Mouse (Mus musculus): ENCODE results near the gene Adprm. TPM values are rescaled to one million over a fixed set of nuclear protein-coding genes. Genes with fewer than 3 reads are reported as not detected.

The Adprm gene
- polyA plus RNA-seq, 1 experiment from 2014 or later: 27.0 TPM

DNA sequence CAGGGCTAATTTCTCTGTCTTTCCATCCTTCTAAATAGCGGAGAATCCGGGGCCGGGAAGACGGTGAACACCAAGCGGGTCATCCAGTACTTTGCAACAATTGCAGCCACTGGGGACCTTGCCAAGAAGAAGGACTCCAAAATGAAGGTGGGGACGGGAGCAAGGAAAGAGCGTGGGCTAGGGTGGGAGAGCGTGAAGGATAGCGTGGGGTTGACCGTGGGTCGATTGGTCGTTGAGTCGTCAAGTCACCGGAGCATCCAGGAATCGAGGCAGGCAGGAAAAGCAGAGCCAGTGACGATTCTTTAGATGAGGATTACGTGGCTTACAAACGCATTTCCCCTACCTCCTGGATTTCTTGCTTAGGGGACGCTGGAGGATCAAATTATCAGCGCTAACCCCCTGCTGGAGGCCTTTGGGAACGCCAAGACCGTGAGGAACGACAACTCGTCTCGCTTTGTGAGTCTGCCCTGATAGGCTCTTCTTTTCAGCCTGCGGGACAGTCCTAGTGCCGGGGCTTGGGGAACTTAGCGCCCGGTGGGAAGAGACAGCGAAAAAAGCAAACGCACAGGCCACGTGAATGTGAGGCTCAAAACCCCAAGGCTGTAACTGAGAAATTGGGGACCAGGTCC lies 31.4 kb upstream of the Adprm start:
- Histone ChIP-seq H3K27me3 (peaks cover 47% of the 10 kb centered on the region), H3K9me3 (no peaks in the 10 kb centered on the region), H3K9ac (no peak overlapping the region), H3K27ac (no peak overlapping the region), H3K4me2 (no peak overlapping the region), H3K36me3 (replicated peaks) (no peaks in the 10 kb centered on the region), H3K4me1 (peaks cover 22% of the 10 kb centered on the region), H3K4me3 (replicated peaks) (no peak overlapping the region)
- no peak for ATAC-seq (ENCODE audit: low FRiP score)
- WGBS: 37% methylated on average over 32 of the region's 32 CpGs

DNA sequence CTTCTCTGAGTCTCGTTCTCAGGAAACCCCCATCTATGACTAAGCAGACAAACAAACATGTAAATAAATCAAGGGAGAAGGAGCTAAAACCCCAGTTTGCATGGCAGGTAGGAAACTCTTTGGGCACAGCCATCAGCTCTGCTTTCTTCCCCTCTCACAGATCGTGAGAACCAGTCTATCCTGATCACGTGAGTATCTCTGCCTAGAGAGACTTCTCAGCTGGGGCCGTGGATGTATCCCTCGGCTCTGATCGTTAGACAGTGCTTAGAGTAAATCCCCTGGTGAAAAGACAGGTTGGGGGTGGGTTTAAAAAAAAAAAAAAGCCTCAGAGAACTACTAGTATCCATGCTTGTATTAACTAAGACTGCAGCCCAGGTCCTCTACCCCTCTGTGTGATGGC lies 30.8 kb upstream of the Adprm start:
- H3K9me3 ChIP-seq: no peaks in the 10 kb centered on the region
- H3K9ac ChIP-seq: no peak overlapping the region
- H3K27ac ChIP-seq: no peak overlapping the region
- no peak for ATAC-seq (ENCODE audit: low FRiP score)
- H3K27me3 ChIP-seq: peaks cover 47% of the 10 kb centered on the region
- no peaks in the 10 kb centered on the region for H3K36me3 ChIP-seq (replicated peaks)
- H3K4me1 ChIP-seq: peaks cover 22% of the 10 kb centered on the region
- H3K4me3 ChIP-seq (replicated peaks): no peak overlapping the region
- 48% methylated on average over 6 of the region's 6 CpGs for WGBS
- H3K4me2 ChIP-seq: no peak overlapping the region

DNA sequence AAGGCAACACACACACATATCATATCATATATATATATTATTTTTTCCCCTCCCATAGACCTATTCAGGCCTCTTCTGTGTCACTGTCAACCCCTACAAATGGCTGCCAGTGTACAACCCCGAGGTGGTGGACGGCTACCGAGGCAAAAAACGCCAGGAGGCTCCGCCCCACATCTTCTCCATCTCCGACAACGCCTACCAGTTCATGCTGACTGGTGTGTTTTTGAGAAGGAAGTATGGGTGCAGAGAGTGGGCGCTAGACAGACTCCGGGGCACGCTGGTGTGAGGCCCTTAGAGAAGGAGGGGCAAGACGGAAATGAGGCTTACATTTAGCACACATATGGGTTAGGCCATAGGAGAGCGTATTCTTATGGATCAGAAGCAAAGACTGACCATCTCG lies 30.4 kb upstream of the Adprm start:
- no peak overlapping the region for H3K4me3 ChIP-seq (replicated peaks)
- peaks cover 22% of the 10 kb centered on the region for H3K4me1 ChIP-seq
- WGBS: 86% methylated on average over 13 of the region's 13 CpGs
- no peaks in the 10 kb centered on the region for H3K36me3 ChIP-seq (replicated peaks)
- H3K9ac ChIP-seq: no peak overlapping the region
- no peak overlapping the region for H3K27ac ChIP-seq
- ATAC-seq (ENCODE audit: low FRiP score): no peak
- no peaks in the 10 kb centered on the region for H3K9me3 ChIP-seq
- H3K4me2 ChIP-seq: no peak overlapping the region
- peaks cover 47% of the 10 kb centered on the region for H3K27me3 ChIP-seq

DNA sequence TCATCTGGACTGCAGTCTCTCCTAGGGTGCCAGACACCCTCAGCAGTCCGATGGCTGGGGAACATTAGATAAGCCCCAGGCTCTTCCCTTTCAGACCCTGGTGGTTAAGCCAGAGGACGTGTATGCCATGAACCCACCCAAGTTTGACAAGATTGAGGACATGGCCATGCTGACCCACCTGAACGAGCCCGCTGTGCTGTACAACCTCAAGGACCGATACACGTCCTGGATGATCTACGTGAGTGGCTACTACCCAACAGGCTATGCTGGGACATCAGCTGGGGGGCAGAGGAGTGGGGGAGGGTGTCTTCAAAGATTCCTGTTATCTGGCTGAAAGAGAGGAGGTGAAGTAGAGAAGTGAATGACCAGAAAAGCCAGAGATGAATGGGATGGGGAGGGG lies 29.8 kb upstream of the Adprm start:
- Histone ChIP-seq H3K4me1 (peaks cover 22% of the 10 kb centered on the region), H3K36me3 (replicated peaks) (no peaks in the 10 kb centered on the region), H3K4me2 (no peak overlapping the region), H3K27me3 (peaks cover 47% of the 10 kb centered on the region), H3K27ac (no peak overlapping the region), H3K9ac (no peak overlapping the region), H3K4me3 (replicated peaks) (no peak overlapping the region), H3K9me3 (no peaks in the 10 kb centered on the region)
- WGBS: 90% methylated on average over 7 of the region's 7 CpGs
- ATAC-seq (ENCODE audit: low FRiP score): no peak

DNA sequence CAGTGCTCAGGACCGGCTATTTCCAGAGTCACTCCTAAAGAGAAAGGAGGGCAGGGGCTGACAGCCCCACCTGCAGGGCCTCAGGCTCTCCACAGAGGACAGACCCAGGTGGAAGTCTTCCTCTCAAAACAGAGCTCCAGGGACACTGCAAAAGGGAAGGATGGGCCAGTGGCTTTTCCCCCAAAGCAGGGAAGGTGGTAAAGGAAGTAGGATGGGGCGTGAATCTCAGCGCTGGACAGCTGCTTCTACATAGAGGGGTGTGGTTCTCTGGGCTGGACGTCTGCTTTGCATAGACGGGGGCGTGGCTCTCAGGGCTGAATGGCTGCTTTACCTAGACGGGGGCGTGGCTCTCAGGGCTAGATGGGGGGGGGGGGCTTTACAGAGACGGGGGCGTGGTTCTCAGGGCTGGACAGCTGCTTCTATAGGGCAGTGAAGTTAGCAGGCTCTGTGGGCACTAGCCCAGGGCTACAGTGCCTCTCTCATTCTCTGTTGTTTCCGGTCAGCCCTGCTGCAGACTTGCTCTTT lies 28.8 kb upstream of the Adprm start:
- Histone ChIP-seq H3K4me3 (replicated peaks) (no peak overlapping the region), H3K9ac (no peak overlapping the region), H3K27me3 (peaks cover 39% of the 10 kb centered on the region), H3K4me2 (peak overlapping the region; percentile 24), H3K4me1 (peaks cover 22% of the 10 kb centered on the region), H3K36me3 (replicated peaks) (no peaks in the 10 kb centered on the region), H3K27ac (0 out of 2 replicates have a peak overlapping the region, but pooled peaks have one; percentile 25), H3K9me3 (no peaks in the 10 kb centered on the region)
- peak; percentile 69 for ATAC-seq (ENCODE audit: low FRiP score)
- 6% methylated on average over 10 of the region's 11 CpGs for WGBS

DNA sequence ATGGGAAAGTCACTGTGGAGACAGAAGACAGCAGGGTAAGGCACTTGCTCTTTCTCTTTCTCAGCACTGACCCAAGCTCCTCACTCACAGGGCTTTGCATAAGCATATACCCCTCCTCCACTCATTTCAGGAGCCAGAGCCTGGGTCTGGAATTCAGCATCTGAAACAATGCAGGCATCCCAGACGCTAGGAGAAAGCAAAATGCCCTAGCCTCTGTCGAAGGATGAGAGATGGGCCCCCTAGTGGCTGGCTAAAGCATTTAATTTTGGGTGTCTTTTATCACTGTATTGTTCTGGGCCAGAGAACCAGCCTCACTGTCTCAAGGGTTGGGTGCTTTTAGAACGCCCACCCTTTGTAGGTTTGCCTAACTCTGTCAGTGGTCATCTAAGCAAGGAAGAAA lies 27.8 kb upstream of the Adprm start:
- H3K27ac ChIP-seq: 0 out of 2 replicates have a peak overlapping the region, but pooled peaks have one; percentile 36
- no peak overlapping the region for H3K4me3 ChIP-seq (replicated peaks)
- H3K27me3 ChIP-seq: peaks cover 35% of the 10 kb centered on the region
- no peak overlapping the region for H3K4me2 ChIP-seq
- peaks cover 22% of the 10 kb centered on the region for H3K4me1 ChIP-seq
- H3K9ac ChIP-seq: no peak overlapping the region
- H3K9me3 ChIP-seq: no peaks in the 10 kb centered on the region
- H3K36me3 ChIP-seq (replicated peaks): no peaks in the 10 kb centered on the region
- peak; percentile 62 for ATAC-seq (ENCODE audit: low FRiP score)
- WGBS: 8% methylated on average over 3 of the region's 3 CpGs

DNA sequence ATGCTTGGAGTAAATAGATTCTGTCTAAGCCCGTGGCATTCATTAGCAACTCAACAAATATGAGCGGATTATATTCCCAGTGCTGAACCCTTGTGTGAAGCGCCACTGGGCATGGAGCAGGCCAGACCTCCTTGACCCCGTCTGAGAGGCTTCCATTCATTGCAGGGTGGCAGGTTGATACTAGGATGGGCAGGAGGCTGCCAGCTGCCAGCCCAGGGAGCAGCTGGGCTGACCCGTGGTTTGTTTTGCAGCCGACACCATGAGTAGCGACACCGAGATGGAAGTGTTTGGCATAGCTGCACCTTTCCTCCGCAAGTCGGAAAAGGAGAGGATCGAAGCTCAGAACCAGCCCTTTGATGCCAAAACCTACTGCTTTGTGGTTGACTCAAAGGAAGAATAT lies 27.3 kb upstream of the Adprm start:
- no peak overlapping the region for H3K9ac ChIP-seq
- 0 out of 2 replicates have a peak overlapping the region, but pooled peaks have one; percentile 36 for H3K27ac ChIP-seq
- peaks cover 27% of the 10 kb centered on the region for H3K4me1 ChIP-seq
- H3K9me3 ChIP-seq: no peaks in the 10 kb centered on the region
- peaks cover 31% of the 10 kb centered on the region for H3K27me3 ChIP-seq
- no peak for ATAC-seq (ENCODE audit: low FRiP score)
- H3K36me3 ChIP-seq (replicated peaks): no peaks in the 10 kb centered on the region
- H3K4me2 ChIP-seq: no peak overlapping the region
- H3K4me3 ChIP-seq (replicated peaks): no peak overlapping the region
- WGBS: 47% methylated on average over 11 of the region's 11 CpGs

DNA sequence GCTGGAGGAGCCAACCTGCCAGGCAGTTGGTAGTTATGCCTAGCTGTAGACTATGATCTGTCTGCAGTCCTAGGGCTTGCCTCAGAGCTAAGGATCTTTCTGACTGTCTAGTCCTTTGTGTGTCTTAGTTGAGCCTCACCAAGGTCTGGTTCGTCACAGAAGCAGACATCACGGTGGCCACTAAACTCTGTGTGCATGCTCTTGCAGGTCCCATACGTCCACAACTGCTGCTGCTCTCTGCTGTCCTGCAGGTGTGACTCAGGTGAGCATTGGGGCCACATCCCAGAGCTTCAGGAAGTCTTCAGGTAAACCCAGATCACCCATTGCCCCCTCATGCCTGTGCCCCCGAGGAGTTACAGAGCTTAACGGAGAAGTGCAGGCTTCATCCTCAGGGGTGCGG lies 26.5 kb upstream of the Adprm start:
- no peak overlapping the region for H3K4me2 ChIP-seq
- 91% methylated on average over 6 of the region's 6 CpGs for WGBS
- no peak overlapping the region for H3K27ac ChIP-seq
- H3K36me3 ChIP-seq (replicated peaks): no peaks in the 10 kb centered on the region
- H3K27me3 ChIP-seq: peaks cover 23% of the 10 kb centered on the region
- no peaks in the 10 kb centered on the region for H3K9me3 ChIP-seq
- peaks cover 27% of the 10 kb centered on the region for H3K4me1 ChIP-seq
- no peak for ATAC-seq (ENCODE audit: low FRiP score)
- no peak overlapping the region for H3K4me3 ChIP-seq (replicated peaks)
- H3K9ac ChIP-seq: no peak overlapping the region

DNA sequence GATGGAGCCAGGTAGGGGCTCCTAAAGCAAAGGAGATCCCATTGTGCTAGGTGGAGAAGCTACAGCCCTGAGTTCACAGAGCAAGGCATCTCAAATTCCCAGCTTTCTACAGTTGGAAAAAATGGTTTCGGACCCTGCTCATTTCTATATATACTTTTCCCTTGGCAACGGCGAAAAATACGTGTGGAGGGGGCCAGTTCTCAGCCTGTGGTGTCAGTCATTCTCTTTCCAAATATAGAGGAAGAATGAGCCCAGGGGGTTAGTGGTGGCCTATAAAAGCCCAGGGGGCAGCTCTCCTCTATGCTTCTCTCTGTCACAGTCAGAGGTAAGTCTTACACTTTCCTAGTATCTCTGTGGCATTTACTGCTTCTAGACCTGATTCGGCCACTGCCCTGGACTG lies 25.6 kb upstream of the Adprm start, which contains the start of gene Myh3:
Gene Myh3 (plus strand): TSS at position 301 of the 400 bp plus-strand sequence.
- H3K27ac ChIP-seq: no peak within 1 kb of the TSS
- whole genome bisulfite sequencing: 89% methylated on average over 5 of the region's 5 CpGs
- H3K4me2 ChIP-seq: no peak within 1 kb of the TSS
- H3K27me3 ChIP-seq: peaks cover 14% of the 10 kb centered on the region
- H3K36me3 ChIP-seq (replicated peaks): no peaks in the 10 kb centered on the region
- no peak within 1 kb of the TSS for H3K4me3 ChIP-seq (replicated peaks)
- H3K4me1 ChIP-seq: peaks cover 27% of the 10 kb centered on the region
- H3K9ac ChIP-seq: no peak within 1 kb of the TSS
- no peaks in the 10 kb centered on the region for H3K9me3 ChIP-seq
- no peak for ATAC-seq (ENCODE audit: low FRiP score)

DNA sequence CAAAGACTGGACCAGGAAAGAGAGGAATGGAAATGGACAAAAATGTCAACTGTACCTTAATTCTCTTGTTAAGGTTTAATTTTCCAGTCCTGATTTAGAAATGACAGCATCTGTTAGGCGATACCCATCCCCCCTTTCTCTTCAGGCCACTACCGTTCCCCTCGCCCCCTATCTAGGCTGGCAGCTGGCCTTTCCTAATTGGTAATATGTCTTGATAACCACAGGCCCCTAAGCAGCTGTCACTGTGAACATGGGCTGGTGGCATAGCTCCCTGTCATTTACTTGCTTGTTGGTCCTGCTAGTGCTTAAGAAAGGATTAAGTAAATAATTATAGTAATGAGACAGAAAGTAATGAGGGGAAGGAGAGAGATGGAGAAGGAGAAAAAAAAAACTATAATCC lies 25.0 kb upstream of the Adprm start:
- 51% methylated on average over 3 of the region's 3 CpGs for WGBS

DNA sequence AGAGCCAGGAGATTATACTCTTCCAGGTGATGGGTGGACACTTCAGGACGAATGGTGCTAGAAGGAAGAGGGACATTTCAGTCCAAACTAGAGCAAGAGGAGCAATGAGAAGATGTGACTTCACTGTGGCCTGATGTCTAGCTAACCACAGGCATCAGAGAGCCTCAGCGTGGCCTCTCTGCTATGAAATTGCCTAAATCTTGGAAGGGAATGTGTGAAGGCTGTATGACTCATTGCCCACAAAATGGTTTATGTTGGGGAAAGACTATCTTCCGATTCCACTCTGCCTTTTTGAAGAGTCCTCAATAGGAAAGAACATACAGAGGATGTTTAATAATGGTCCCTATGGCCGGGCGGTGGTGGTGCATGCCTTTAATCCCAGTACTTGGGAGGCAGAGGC lies 24.4 kb upstream of the Adprm start:
- H3K4me2 ChIP-seq: no peak overlapping the region
- no peak overlapping the region for H3K27ac ChIP-seq
- 92% methylated on average over 5 of the region's 5 CpGs for WGBS
- no peak overlapping the region for H3K9ac ChIP-seq
- 0 out of 2 replicates have a peak, but pooled peaks cover 10% of the 10 kb centered on the region for H3K27me3 ChIP-seq
- no peak overlapping the region for H3K4me3 ChIP-seq (replicated peaks)
- ATAC-seq (ENCODE audit: low FRiP score): no peak
- peaks cover 27% of the 10 kb centered on the region for H3K4me1 ChIP-seq
- H3K36me3 ChIP-seq (replicated peaks): no peaks in the 10 kb centered on the region
- no peaks in the 10 kb centered on the region for H3K9me3 ChIP-seq

More for the DNA sequence above, 25.0 kb upstream of the Adprm start:
- no peak overlapping the region for H3K27ac ChIP-seq
- H3K9me3 ChIP-seq: no peaks in the 10 kb centered on the region
- peaks cover 27% of the 10 kb centered on the region for H3K4me1 ChIP-seq
- no peaks in the 10 kb centered on the region for H3K36me3 ChIP-seq (replicated peaks)
- H3K4me3 ChIP-seq (replicated peaks): no peak overlapping the region
- H3K4me2 ChIP-seq: no peak overlapping the region
- no peak; the same call in 1 of the 2 replicates for ATAC-seq (ENCODE audit: low FRiP score)
- no peak overlapping the region for H3K9ac ChIP-seq
- H3K27me3 ChIP-seq: 0 out of 2 replicates have a peak, but pooled peaks cover 10% of the 10 kb centered on the region

DNA sequence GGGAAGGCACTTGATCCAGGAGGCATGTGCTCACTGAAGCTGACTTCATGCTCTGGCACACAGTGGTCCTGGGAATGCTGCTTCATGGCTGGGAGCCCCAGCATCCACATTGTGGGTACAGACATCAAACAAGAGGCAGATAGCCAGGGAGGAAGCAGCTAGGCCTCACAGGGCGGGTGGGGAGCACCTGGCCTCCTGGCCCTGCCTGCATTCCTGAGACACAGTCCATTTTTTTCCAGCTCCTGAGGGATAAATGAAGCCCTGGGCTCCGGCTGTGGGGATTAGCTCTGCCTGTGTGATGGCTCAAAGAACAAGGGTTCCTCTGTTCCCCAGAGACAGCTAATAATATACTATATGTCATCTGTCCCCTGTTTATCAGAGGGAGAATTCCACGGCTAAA lies 22.6 kb upstream of the Adprm start:
- no peak; the same call in 1 of the 2 replicates for ATAC-seq (ENCODE audit: low FRiP score)
- no peak overlapping the region for H3K27ac ChIP-seq
- no peaks in the 10 kb centered on the region for H3K36me3 ChIP-seq (replicated peaks)
- H3K4me1 ChIP-seq: peaks cover 10% of the 10 kb centered on the region
- H3K9me3 ChIP-seq: no peaks in the 10 kb centered on the region
- H3K9ac ChIP-seq: no peak overlapping the region
- no peaks in the 10 kb centered on the region for H3K27me3 ChIP-seq
- H3K4me2 ChIP-seq: no peak overlapping the region
- H3K4me3 ChIP-seq (replicated peaks): no peak overlapping the region
- WGBS: 40% methylated on average over 3 of the region's 3 CpGs

DNA sequence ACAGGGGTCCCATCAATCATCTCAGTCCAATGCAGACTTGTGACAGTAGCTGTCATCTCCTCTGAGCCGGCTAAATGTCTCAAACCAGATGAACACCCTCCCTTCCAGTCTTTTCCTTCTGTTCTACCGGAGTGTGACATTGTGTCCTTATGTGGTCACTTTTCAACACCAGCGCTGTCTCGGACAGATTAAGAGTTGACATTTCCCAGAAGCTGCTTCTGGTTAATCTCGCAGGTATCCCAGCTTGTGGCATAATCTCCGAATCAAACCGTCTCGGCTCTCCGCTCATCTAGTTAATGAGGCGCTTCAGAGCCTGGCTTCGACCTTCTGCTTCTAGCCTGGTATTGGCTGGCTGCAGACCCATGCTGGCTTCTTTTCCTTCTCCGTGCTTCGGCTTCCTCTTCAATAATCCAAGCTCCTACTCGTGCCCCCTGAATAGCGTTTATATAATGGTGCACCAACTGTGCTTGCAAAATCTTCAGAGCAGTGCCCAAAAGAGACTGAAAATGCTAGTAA lies 20.3 kb upstream of the Adprm start:
- Histone ChIP-seq H3K27me3 (no peaks in the 10 kb centered on the region), H3K4me1 (peaks cover 5% of the 10 kb centered on the region), H3K4me3 (replicated peaks) (no peak overlapping the region), H3K9me3 (no peaks in the 10 kb centered on the region), H3K36me3 (replicated peaks) (no peaks in the 10 kb centered on the region), H3K9ac (no peak overlapping the region), H3K4me2 (no peak overlapping the region), H3K27ac (no peak overlapping the region)
- 79% methylated on average over 15 of the region's 15 CpGs for WGBS
- no peak for ATAC-seq (ENCODE audit: low FRiP score)

Data from forebrain, embryonic 12.5 days (tissue).